Mouse (Mus musculus): ENCODE results near the gene Dpf3. TPM values are rescaled to one million over a fixed set of nuclear protein-coding genes. Genes with fewer than 3 reads are reported as not detected.

The Dpf3 gene
- polyA plus RNA-seq, 1 experiment: 3.8 TPM

DNA sequence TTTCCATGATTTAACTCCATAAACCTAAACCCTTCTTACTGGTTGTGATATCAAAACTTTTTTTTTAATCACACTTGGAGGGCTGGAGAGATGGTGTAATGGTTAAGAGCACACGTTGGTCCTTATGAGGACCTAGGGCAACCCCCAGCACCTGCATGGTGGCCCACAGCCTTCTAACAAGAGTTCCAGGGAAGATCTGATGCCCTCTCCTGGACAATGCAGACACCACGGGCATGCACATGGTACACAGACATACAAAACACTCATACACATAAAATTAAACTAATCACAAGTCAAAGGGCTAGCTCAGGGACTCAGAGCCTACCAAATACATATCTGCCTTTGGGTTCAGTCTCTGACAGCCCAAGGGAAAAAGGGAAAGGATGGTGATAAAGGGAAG is 2.2 kb upstream of the Dpf3 start:
- H3K4me1 ChIP-seq (ENCODE audit: control insufficient read depth, insufficient read depth, low read length): peaks cover 1% of the 10 kb centered on the region
- no peak overlapping the region for H3K27ac ChIP-seq (ENCODE audit: insufficient read depth, low read length)
- no peak overlapping the region for H3K4me3 ChIP-seq (ENCODE audit: insufficient read depth, low read length)
- TF ChIP-seq POLR2A (IDR thresholded peaks at IDR 0.05; ENCODE audit: extremely low read depth, insufficient read depth, low read length) (no peak), CTCF (IDR thresholded peaks at IDR 0.05; ENCODE audit: extremely low read depth, insufficient read depth, low read length) (no peak)

DNA sequence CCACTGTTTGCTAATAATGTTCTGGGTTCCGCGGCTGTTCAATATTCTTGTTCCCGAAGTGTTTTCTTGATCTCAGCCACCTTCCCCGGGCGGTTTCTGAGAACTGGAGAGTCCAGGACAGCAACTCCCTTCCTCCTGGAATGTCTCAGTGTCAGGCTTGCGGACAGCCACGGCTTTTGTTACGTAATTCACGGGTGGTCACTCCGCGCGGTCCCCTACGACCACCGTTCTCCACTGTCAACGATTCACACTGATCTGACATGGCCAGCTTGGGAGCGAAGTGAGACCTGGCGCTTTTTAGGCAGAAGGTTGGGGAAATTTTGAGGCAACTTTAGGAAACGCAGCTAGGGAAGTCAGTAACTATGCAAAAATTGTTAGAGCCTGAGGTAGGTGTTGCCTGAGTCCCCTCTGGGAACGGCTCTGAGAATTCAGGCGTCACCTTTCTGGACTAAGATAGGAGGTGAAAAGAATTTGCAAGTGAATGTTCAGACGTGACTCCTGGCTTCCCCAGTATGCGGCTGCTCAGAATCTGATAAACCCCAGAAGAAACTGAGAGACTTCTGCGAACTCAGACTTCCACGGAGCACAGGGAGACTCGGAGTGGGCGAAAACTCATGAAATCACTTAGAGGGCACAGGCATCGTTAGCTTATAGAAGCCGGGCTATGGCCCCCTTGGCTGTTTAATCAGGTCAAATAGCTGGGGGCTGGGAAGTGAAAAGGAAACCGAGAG is 860 bp upstream of the Dpf3 start:
- Histone ChIP-seq H3K4me1 (ENCODE audit: control insufficient read depth, insufficient read depth, low read length) (peaks cover 1% of the 10 kb centered on the region), H3K4me3 (ENCODE audit: insufficient read depth, low read length) (peak overlapping the region; percentile 56), H3K27ac (ENCODE audit: insufficient read depth, low read length) (no peak overlapping the region)
- TF ChIP-seq CTCF (IDR thresholded peaks at IDR 0.05; ENCODE audit: extremely low read depth, insufficient read depth, low read length) (no peak), POLR2A (IDR thresholded peaks at IDR 0.05; ENCODE audit: extremely low read depth, insufficient read depth, low read length) (no peak)

DNA sequence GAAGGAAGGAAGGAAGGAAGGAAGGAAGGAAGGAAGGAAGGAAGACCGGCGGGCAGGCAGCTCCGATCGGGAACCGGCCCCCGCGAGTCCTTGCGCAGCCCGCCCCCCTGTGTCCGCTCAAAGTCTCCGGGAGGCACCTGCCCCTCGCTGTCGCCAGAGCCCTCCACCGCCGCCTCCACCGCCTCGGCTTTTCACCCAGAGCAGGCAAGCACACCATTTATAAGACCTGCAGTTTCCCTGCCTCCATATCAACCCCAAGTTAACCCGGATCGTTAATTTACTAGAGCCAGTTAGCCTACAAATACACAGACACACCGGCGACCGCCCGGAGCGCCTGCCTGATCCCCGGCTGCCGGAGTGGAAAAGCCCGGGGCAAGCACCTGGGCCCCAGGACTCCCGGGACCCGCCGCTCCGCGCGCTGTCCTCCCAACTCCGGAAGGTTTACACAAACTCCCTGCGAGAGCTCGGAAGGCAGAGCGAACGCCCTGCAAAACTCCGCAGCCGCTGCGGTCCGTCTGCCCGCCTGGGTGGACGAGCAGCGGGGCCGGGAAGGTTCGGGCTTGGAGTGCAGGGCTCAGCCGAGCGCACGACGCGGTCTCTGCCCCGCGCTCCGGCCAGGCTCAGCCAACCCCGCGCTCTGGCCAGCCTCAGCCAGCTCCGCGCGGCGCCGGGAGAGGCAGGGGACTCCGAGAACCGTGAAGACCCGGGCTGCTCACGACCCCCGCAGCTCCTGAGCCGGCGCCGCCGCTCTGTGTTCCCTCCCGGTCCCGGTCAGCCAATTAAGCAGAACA is 650 bp downstream of the Dpf3 start:
- H3K4me3 ChIP-seq (ENCODE audit: insufficient read depth, low read length): peak overlapping the region; percentile 56
- H3K27ac ChIP-seq (ENCODE audit: insufficient read depth, low read length): peak overlapping the region; percentile 28; the same call in 1 of the 2 replicates
- H3K4me1 ChIP-seq (ENCODE audit: control insufficient read depth, insufficient read depth, low read length): peaks cover 1% of the 10 kb centered on the region
- TF ChIP-seq POLR2A (IDR thresholded peaks at IDR 0.05; ENCODE audit: extremely low read depth, insufficient read depth, low read length) (no peak), CTCF (IDR thresholded peaks at IDR 0.05; ENCODE audit: extremely low read depth, insufficient read depth, low read length) (no peak)

DNA sequence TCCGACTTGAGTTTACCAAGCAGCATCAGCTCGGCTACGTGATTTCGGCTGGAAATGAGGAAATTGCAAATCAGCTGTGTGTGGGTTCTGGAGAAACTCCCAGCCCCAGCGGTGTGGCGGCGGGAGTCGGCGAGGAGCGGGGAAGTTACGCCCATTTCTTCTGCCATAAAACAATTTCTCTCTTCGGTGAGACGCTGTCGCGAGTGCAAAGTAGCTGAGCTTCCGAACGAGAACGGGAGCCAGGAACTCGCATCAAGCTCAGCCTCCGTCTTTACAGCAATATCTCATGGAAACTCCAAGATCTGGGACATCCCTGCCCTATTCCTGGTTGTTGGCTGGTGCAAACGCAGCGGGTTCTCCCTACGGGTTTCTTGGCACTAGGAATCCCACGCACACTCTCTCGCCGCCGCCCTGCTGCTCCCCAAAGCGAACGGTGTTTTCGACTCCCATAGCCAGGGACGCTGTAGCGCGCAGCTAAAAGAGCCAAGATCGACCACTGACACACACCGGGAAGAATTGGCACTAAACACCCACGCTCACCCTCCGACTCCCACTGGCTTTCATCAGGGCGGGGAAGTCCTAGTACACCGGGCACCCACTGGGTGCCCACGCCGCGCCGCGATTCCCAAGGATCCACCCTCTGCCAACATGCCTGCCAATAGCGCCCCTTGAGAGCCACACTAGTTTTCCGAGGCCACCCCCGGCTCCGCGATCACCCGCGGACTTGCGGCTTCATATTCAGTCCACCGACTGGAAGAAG is 1.4 kb downstream of the Dpf3 start:
- Histone ChIP-seq H3K27ac (ENCODE audit: insufficient read depth, low read length) (0 out of 2 replicates have a peak overlapping the region, but pooled peaks have one; percentile 28), H3K4me1 (ENCODE audit: control insufficient read depth, insufficient read depth, low read length) (peaks cover 1% of the 10 kb centered on the region), H3K4me3 (ENCODE audit: insufficient read depth, low read length) (peak overlapping the region; percentile 56)
- no peak for TF ChIP-seq POLR2A (IDR thresholded peaks at IDR 0.05; ENCODE audit: extremely low read depth, insufficient read depth, low read length)
- no peak for TF ChIP-seq CTCF (IDR thresholded peaks at IDR 0.05; ENCODE audit: extremely low read depth, insufficient read depth, low read length)

DNA sequence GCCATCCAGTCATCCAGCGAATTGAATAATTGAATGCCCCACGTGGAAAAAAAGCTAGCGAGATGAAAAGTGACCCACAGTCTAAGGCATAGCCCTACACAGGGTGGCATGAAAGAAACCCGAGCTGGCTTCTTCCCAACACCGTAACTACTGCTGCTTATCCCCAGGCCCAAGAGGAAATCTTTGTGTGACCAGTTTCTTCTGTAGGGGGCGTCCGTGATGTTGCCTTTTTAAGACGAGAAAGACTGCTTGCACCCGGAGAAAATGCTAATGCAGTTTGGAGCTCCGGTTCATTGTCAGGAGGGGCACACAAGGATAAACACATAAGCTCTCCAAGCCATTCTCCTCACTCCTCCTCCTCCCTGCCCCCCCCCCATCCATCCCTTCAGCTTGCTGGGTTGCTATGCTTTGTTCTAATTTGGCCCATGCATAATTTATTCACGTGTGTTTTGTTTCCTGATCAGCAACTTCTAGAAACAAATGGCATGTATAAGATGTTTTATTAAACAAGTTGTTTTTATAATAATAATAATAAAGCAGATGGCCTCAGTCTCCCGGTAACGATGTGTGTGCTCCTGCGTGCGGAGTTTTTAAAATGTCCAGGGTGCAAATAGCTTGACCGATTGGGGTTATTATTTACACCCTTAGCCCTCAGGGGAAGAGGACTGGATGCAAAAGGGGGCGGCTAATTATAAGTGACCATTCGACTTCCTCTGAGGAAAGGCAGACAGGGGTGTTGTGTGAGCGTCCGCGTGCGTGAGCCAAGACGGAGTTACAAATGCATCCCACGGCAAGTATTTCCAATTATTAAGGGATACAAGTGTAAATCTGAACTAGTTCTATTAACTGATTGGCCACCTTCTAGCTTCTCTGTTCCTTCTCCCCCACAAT is 2.4 kb downstream of the Dpf3 start:
- H3K27ac ChIP-seq (ENCODE audit: insufficient read depth, low read length): no peak overlapping the region
- no peak for TF ChIP-seq POLR2A (IDR thresholded peaks at IDR 0.05; ENCODE audit: extremely low read depth, insufficient read depth, low read length)
- no peak for TF ChIP-seq CTCF (IDR thresholded peaks at IDR 0.05; ENCODE audit: extremely low read depth, insufficient read depth, low read length)
- H3K4me3 ChIP-seq (ENCODE audit: insufficient read depth, low read length): peak overlapping the region; percentile 56; the same call in 1 of the 2 replicates
- peaks cover 1% of the 10 kb centered on the region for H3K4me1 ChIP-seq (ENCODE audit: control insufficient read depth, insufficient read depth, low read length)

DNA sequence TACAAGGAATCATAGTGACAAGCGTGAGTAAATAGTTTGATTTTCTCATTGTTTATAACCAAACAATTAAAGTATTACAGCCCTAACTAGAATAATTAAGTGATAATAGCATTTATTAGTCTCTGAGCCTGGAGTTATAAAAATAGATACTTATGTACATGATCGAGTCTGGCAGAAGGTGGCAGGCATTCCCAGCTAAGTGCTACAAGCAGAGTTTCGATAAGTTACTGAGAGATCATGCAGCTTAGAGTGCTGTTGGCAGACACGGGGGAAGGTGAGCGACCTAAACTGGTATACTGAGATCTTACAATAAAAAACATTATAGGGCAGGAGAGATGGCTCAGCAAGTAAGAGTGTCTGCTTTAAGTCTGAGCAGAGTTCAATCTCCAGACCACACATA is 3.9 kb downstream of the Dpf3 start:
- Histone ChIP-seq H3K4me3 (ENCODE audit: insufficient read depth, low read length) (no peak overlapping the region), H3K4me1 (ENCODE audit: control insufficient read depth, insufficient read depth, low read length) (peaks cover under 1% of the 10 kb centered on the region), H3K27ac (ENCODE audit: insufficient read depth, low read length) (no peak overlapping the region)
- TF ChIP-seq CTCF (IDR thresholded peaks at IDR 0.05; ENCODE audit: extremely low read depth, insufficient read depth, low read length): no peak
- TF ChIP-seq POLR2A (IDR thresholded peaks at IDR 0.05; ENCODE audit: extremely low read depth, insufficient read depth, low read length): no peak

DNA sequence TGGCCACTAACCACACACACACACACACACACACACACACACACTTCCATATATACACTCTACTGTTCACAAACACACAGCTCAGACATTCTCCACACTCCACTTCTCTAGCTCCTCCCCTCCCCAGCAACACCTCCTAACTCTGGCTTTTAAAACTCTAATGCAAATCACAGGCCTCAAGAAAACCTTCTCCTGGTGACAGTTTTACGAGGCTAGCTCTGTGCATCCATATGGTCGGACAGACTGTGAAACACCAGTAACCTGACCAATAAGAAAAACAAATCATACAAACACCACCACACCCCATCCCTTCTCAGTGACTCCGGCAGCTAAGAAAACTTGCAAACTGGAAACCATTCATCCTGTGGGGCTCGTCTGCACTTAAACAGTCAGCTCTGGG is 6.1 kb downstream of the Dpf3 start:
- no peak overlapping the region for H3K27ac ChIP-seq (ENCODE audit: insufficient read depth, low read length)
- TF ChIP-seq CTCF (IDR thresholded peaks at IDR 0.05; ENCODE audit: extremely low read depth, insufficient read depth, low read length): no peak
- TF ChIP-seq POLR2A (IDR thresholded peaks at IDR 0.05; ENCODE audit: extremely low read depth, insufficient read depth, low read length): no peak
- no peaks in the 10 kb centered on the region; the same call in 1 of the 2 replicates for H3K4me1 ChIP-seq (ENCODE audit: control insufficient read depth, insufficient read depth, low read length)
- no peak overlapping the region for H3K4me3 ChIP-seq (ENCODE audit: insufficient read depth, low read length)

DNA sequence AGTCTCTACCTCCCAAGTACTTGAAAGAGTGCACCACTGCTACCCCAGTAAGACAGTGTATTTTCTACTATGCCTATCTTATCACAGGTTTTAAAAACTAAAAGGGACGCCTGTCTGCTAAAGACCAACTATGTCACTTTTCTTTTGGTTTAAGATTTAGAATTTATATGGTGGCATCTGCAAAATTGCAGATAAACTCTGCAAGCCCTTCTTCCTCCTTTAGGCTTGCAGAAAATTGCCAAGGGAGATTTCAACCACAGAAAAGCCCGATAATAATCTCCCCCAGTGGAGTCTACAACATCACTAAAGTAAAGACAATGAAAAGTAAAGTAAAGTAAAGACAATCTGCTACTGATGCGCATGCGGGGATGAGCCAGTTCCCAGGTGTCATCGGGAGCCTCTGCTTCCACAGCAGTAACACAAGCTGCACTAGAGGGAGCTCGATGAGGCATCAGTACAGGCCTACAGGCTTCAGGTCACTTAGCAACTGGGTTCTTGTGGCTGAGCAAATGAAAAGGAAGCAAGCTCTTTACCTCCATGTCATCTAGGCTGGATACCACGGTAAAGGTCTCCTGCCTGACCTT is 7.6 kb downstream of the Dpf3 start:
- no peak overlapping the region for H3K27ac ChIP-seq (ENCODE audit: insufficient read depth, low read length)
- no peak overlapping the region for H3K4me3 ChIP-seq (ENCODE audit: insufficient read depth, low read length)
- H3K4me1 ChIP-seq (ENCODE audit: control insufficient read depth, insufficient read depth, low read length): no peaks in the 10 kb centered on the region; the same call in 1 of the 2 replicates
- TF ChIP-seq POLR2A (IDR thresholded peaks at IDR 0.05; ENCODE audit: extremely low read depth, insufficient read depth, low read length) (no peak), CTCF (IDR thresholded peaks at IDR 0.05; ENCODE audit: extremely low read depth, insufficient read depth, low read length) (no peak)
